Mouse (Mus musculus): Measurements from ENCODE around the gene Pla2g7. TPM values are rescaled to one million over a fixed set of nuclear protein-coding genes. Genes with fewer than 3 reads are reported as not detected.

Pla2g7 gene
- total and polyA plus RNA-seq, 3 experiments, result not detected

DNA sequence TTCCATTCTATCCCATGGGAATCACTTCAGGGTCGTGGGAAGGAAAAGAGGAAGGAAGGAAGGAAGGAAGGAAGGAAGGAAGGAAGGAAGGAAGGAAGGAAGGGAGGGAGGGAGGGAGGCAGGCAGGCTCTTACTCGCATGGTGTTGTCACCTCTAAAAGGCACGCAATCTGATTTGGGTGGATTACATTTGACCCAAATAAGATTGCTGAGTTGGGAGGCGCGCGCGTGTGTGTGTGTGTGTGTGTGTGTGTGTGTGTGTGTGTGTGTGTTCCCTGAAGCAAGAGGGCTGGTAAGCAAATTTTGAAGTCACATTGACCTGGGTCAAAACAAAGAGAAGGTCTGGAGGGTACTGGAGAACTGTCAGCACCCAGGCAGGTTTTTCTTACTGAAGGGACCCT lies 1.4 kb downstream of the Pla2g7 start:
- Histone ChIP-seq H3K4me3 (ENCODE audit: low read depth, low read length) (no peak overlapping the region), H3K27me3 (ENCODE audit: insufficient read depth, low read length) (no peaks in the 10 kb centered on the region), H3K9me3 (replicated peaks) (peaks cover 40% of the 10 kb centered on the region), H3K36me3 (replicated peaks) (no peaks in the 10 kb centered on the region), H3K4me1 (ENCODE audit: insufficient read depth, low read depth, low read length) (no peaks in the 10 kb centered on the region)
- TF ChIP-seq GATA2 (IDR thresholded peaks at IDR 0.05; ENCODE audit: borderline replicate concordance, low read depth, low read length) (no peak), CTCF (IDR thresholded peaks at IDR 0.05; ENCODE audit: low read depth, low read length) (no peak), GATA1 (IDR thresholded peaks at IDR 0.05; ENCODE audit: borderline replicate concordance, low read length) (no peak), TAL1 (conservative IDR thresholded peaks at IDR 0.05; ENCODE audit: low read depth, low read length) (no peak), POLR2AphosphoS5 (IDR thresholded peaks at IDR 0.05; ENCODE audit: insufficient replicate concordance, low read depth, low read length) (no peak)
- ATAC-seq (ENCODE audit: extremely low read depth, insufficient number of reproducible peaks, low FRiP score, poor library complexity, severe bottlenecking) (no peak), DNase-seq (ENCODE audit: low spot score) (no peak)

DNA sequence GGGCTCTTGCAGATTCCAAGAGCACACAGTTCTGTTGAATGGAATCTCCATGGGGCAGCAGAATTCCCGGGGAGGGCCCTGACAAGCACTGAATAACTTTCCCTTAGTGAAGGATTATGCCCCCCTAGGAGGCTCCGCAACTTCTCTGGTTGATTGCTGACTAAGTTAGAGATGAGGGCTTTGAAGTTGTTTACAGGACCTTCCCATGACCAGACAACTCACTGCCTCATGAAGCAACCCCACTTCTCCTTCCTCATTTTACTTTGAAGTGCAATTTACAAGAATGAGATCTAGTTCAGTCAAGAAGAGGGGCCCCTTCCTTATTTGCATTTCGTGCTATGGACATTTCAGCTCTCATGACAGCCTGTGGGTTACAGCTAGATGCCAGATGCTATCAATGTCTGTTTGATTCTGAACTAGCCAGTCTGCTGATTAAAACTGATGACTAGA lies 5.8 kb downstream of the Pla2g7 start:
- no peaks in the 10 kb centered on the region for H3K36me3 ChIP-seq (replicated peaks)
- H3K4me3 ChIP-seq (ENCODE audit: low read depth, low read length), result no peak overlapping the region
- H3K9me3 ChIP-seq (replicated peaks), result peaks cover 42% of the 10 kb centered on the region
- ATAC-seq (ENCODE audit: extremely low read depth, insufficient number of reproducible peaks, low FRiP score, poor library complexity, severe bottlenecking) (no peak), DNase-seq (ENCODE audit: low spot score) (no peak)
- no peaks in the 10 kb centered on the region for H3K4me1 ChIP-seq (ENCODE audit: insufficient read depth, low read depth, low read length)
- TF ChIP-seq CTCF (IDR thresholded peaks at IDR 0.05; ENCODE audit: low read depth, low read length) (no peak), GATA1 (IDR thresholded peaks at IDR 0.05; ENCODE audit: borderline replicate concordance, low read length) (no peak), GATA2 (IDR thresholded peaks at IDR 0.05; ENCODE audit: borderline replicate concordance, low read depth, low read length) (no peak), TAL1 (conservative IDR thresholded peaks at IDR 0.05; ENCODE audit: low read depth, low read length) (no peak), POLR2AphosphoS5 (IDR thresholded peaks at IDR 0.05; ENCODE audit: insufficient replicate concordance, low read depth, low read length) (no peak)
- no peaks in the 10 kb centered on the region for H3K27me3 ChIP-seq (ENCODE audit: insufficient read depth, low read length)

DNA sequence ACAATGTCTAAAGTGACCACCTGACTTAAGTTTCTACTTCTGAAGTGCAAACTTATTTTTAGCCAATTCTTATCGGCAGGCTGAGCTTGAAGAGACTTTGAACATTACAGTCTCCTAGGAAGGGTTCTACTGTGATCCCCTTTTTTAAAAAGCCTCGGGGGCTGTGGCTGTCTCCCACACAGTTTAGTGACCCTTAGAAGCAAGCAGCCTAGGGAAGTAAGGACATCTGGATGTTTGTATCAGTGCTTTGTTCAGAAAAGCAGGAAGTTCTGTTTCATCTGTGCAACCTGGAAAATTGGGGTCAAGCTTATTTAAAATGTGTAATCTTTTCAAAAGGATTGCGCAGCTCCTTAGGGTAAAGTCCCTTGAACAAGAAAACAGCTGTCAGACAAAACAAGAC lies 12.6 kb downstream of the Pla2g7 start:
- no peaks in the 10 kb centered on the region for H3K27me3 ChIP-seq (ENCODE audit: insufficient read depth, low read length)
- ATAC-seq (ENCODE audit: extremely low read depth, insufficient number of reproducible peaks, low FRiP score, poor library complexity, severe bottlenecking) (no peak), DNase-seq (ENCODE audit: low spot score) (no peak)
- no peak for TF ChIP-seq POLR2AphosphoS5 (IDR thresholded peaks at IDR 0.05; ENCODE audit: insufficient replicate concordance, low read depth, low read length)
- H3K36me3 ChIP-seq (replicated peaks), result no peaks in the 10 kb centered on the region
- no peaks in the 10 kb centered on the region for H3K4me1 ChIP-seq (ENCODE audit: insufficient read depth, low read depth, low read length)
- peaks cover 49% of the 10 kb centered on the region for H3K9me3 ChIP-seq (replicated peaks)
- H3K4me3 ChIP-seq (ENCODE audit: low read depth, low read length), result no peak overlapping the region

DNA sequence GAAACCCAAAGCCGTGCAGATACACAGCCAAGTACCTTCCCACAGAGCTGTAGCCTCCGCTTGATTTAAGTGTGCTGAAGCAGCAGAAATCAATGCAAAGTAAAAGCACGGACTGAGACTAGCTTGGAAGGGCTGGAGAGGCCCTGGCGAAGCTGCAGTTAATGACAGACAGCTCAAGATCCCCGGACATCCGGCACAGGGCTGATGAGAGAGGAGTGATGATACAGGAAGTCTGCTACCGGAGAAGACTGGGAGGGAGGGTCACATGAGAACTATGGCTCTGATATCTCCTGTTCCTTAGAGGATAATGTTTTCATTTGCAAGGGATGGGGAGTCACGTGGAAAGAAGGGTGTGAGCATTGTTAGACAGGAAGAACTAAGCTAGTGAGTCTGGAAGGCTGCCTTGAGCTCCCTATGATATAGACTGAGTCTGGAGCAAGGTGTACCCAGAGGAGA lies 13.1 kb downstream of the Pla2g7 start:
- no peak for TF ChIP-seq GATA2 (IDR thresholded peaks at IDR 0.05; ENCODE audit: borderline replicate concordance, low read depth, low read length)
- no peak for TF ChIP-seq CTCF (IDR thresholded peaks at IDR 0.05; ENCODE audit: low read depth, low read length)
- no peak for TF ChIP-seq TAL1 (conservative IDR thresholded peaks at IDR 0.05; ENCODE audit: low read depth, low read length)
- no peak for TF ChIP-seq GATA1 (IDR thresholded peaks at IDR 0.05; ENCODE audit: borderline replicate concordance, low read length)
- no peak for TF ChIP-seq POLR2AphosphoS5 (IDR thresholded peaks at IDR 0.05; ENCODE audit: insufficient replicate concordance, low read depth, low read length)
- no peaks in the 10 kb centered on the region for H3K27me3 ChIP-seq (ENCODE audit: insufficient read depth, low read length)
- no peak for DNase-seq (ENCODE audit: low spot score)
- ATAC-seq (ENCODE audit: extremely low read depth, insufficient number of reproducible peaks, low FRiP score, poor library complexity, severe bottlenecking), result no peak
- no peak overlapping the region for H3K4me3 ChIP-seq (ENCODE audit: low read depth, low read length)
- peaks cover 51% of the 10 kb centered on the region for H3K9me3 ChIP-seq (replicated peaks)
- no peaks in the 10 kb centered on the region for H3K4me1 ChIP-seq (ENCODE audit: insufficient read depth, low read depth, low read length)
- no peaks in the 10 kb centered on the region for H3K36me3 ChIP-seq (replicated peaks)

DNA sequence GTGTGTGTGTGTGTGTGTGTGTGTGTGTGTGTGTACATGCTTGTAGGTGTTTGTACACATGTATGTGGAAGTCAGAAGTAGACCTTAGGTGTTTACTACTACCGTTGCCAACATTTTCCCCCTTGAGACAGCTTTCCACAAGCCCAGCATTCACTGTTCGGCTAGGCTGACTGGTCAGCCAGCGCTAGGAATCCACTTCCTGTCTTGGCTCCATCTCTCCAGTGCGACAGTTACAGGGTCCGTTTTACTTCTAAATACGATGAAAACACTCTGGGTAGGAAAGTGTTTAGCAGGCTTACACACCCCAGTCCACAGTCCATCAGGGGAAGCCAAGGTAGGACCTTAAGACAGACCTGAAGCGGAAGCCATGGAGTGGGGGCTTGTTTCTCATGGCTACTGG lies 16.9 kb downstream of the Pla2g7 start:
- peaks cover 60% of the 10 kb centered on the region for H3K9me3 ChIP-seq (replicated peaks)
- H3K4me3 ChIP-seq (ENCODE audit: low read depth, low read length), result no peak overlapping the region
- H3K27me3 ChIP-seq (ENCODE audit: insufficient read depth, low read length), result no peaks in the 10 kb centered on the region
- no peaks in the 10 kb centered on the region for H3K4me1 ChIP-seq (ENCODE audit: insufficient read depth, low read depth, low read length)
- H3K36me3 ChIP-seq (replicated peaks), result no peaks in the 10 kb centered on the region
- DNase-seq (ENCODE audit: low spot score) (no peak), ATAC-seq (ENCODE audit: extremely low read depth, insufficient number of reproducible peaks, low FRiP score, poor library complexity, severe bottlenecking) (no peak)
- TF ChIP-seq GATA2 (IDR thresholded peaks at IDR 0.05; ENCODE audit: borderline replicate concordance, low read depth, low read length) (no peak), GATA1 (IDR thresholded peaks at IDR 0.05; ENCODE audit: borderline replicate concordance, low read length) (no peak), POLR2AphosphoS5 (IDR thresholded peaks at IDR 0.05; ENCODE audit: insufficient replicate concordance, low read depth, low read length) (no peak), CTCF (IDR thresholded peaks at IDR 0.05; ENCODE audit: low read depth, low read length) (no peak), TAL1 (conservative IDR thresholded peaks at IDR 0.05; ENCODE audit: low read depth, low read length) (no peak)

DNA sequence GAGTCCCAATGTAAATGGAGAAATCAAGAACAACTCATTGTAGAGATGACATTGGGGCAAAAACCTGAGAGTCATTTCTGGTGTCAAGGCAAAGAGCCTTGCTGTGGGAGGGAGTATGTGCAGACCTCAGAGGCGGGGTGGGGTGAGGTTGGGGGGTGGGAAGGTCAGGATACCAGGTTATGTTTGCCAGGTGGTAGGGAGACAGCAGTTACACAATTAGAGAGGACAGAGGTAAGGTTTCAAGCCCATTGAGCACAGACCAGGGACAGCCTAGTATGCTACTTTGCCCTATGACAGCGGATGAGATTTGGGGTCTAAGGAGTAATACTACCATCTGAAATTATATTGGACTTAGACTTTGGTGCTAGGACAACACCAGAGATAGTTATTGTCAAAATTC lies 19.4 kb downstream of the Pla2g7 start:
- H3K27me3 ChIP-seq (ENCODE audit: insufficient read depth, low read length), result no peaks in the 10 kb centered on the region
- H3K36me3 ChIP-seq (replicated peaks), result no peaks in the 10 kb centered on the region
- no peaks in the 10 kb centered on the region for H3K4me1 ChIP-seq (ENCODE audit: insufficient read depth, low read depth, low read length)
- DNase-seq (ENCODE audit: low spot score) (no peak), ATAC-seq (ENCODE audit: extremely low read depth, insufficient number of reproducible peaks, low FRiP score, poor library complexity, severe bottlenecking) (no peak)
- peaks cover 56% of the 10 kb centered on the region for H3K9me3 ChIP-seq (replicated peaks)
- no peak for TF ChIP-seq GATA1 (IDR thresholded peaks at IDR 0.05; ENCODE audit: borderline replicate concordance, low read length)
- TF ChIP-seq CTCF (IDR thresholded peaks at IDR 0.05; ENCODE audit: low read depth, low read length), result no peak
- no peak for TF ChIP-seq POLR2AphosphoS5 (IDR thresholded peaks at IDR 0.05; ENCODE audit: insufficient replicate concordance, low read depth, low read length)
- no peak for TF ChIP-seq GATA2 (IDR thresholded peaks at IDR 0.05; ENCODE audit: borderline replicate concordance, low read depth, low read length)
- TF ChIP-seq TAL1 (conservative IDR thresholded peaks at IDR 0.05; ENCODE audit: low read depth, low read length), result no peak
- H3K4me3 ChIP-seq (ENCODE audit: low read depth, low read length), result no peak overlapping the region

DNA sequence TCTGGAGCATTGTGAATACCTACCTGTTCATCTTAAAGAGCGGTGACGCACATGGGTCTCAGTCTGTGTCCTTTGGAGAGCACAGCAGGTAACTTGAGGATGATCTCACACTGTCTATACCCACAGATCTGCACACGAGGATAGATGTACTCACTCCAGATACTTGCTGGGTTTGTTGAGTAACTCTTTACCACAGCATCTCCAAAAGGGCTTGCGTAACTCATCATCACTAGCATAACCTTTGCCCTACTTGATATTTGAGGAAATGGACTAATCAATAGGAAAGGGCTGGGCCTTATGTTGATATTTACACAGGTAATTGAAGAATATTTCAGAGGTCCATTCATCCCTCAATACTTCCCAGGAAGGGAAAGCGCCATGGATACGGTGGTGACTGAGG lies 21.9 kb downstream of the Pla2g7 start:
- TF ChIP-seq CTCF (IDR thresholded peaks at IDR 0.05; ENCODE audit: low read depth, low read length) (no peak), TAL1 (conservative IDR thresholded peaks at IDR 0.05; ENCODE audit: low read depth, low read length) (no peak), GATA2 (IDR thresholded peaks at IDR 0.05; ENCODE audit: borderline replicate concordance, low read depth, low read length) (no peak), GATA1 (IDR thresholded peaks at IDR 0.05; ENCODE audit: borderline replicate concordance, low read length) (no peak), POLR2AphosphoS5 (IDR thresholded peaks at IDR 0.05; ENCODE audit: insufficient replicate concordance, low read depth, low read length) (no peak)
- no peak for ATAC-seq (ENCODE audit: extremely low read depth, insufficient number of reproducible peaks, low FRiP score, poor library complexity, severe bottlenecking)

More for the DNA sequence above, 21.9 kb downstream of the Pla2g7 start:
- H3K36me3 ChIP-seq (replicated peaks), result no peaks in the 10 kb centered on the region
- no peaks in the 10 kb centered on the region for H3K27me3 ChIP-seq (ENCODE audit: insufficient read depth, low read length)
- peaks cover 60% of the 10 kb centered on the region for H3K9me3 ChIP-seq (replicated peaks)
- DNase-seq (ENCODE audit: low spot score), result no peak
- H3K4me1 ChIP-seq (ENCODE audit: insufficient read depth, low read depth, low read length), result no peaks in the 10 kb centered on the region
- no peak overlapping the region for H3K4me3 ChIP-seq (ENCODE audit: low read depth, low read length)
